Mouse (Mus musculus) thymus, adult 2 months (tissue): ENCODE results near the gene Slc51b. TPM values are rescaled to one million over a fixed set of nuclear protein-coding genes. Genes with fewer than 3 reads are reported as not detected.
A peak's percentile ranks its signal among the peaks of the same experiment; 100 is the strongest.

Experiments
- DNase-seq: peaks from one replicate; pipeline ENCODE4 v3.0.0; 2021
- H3K27ac ChIP-seq: fragments of 200-500 bp; 2 replicates; pipeline ENCODE4 v1.5.1; 2012; ENCODE audit warnings: low read length, control low read depth; ENCODE audit not compliant: control insufficient read depth, insufficient read depth
- H3K27me3 ChIP-seq: fragments of 200-500 bp; 2 replicates; pipeline ENCODE4 v1.6.1; 2012; ENCODE audit warnings: mild to moderate bottlenecking, low read length, moderate library complexity, mixed read lengths; ENCODE audit not compliant: control insufficient read depth, insufficient read depth
- H3K36me3 ChIP-seq: fragments of 200-500 bp; 2 replicates; pipeline ENCODE4 v1.6.1; 2012; ENCODE audit warnings: mild to moderate bottlenecking, low read length, moderate library complexity; ENCODE audit not compliant: control insufficient read depth, insufficient read depth
- H3K4me1 ChIP-seq: fragments of 200-500 bp; replicated peaks from 2 replicates; pipeline ENCODE4 v1.6.1; 2012; ENCODE audit warnings: low read length; ENCODE audit not compliant: control insufficient read depth, insufficient read depth
- H3K4me3 ChIP-seq: fragments of 200-500 bp; 2 replicates; pipeline ENCODE4 v1.5.1; 2012; ENCODE audit warnings: mild to moderate bottlenecking, low read length, control low read depth, moderate library complexity; ENCODE audit not compliant: control insufficient read depth, insufficient read depth
- CTCF ChIP-seq: fragments of 200-500 bp; IDR thresholded peaks from 2 replicates; pipeline ENCODE4 v1.5.1; 2012; ENCODE audit warnings: mild to moderate bottlenecking, control low read depth, low read length, moderate library complexity, borderline replicate concordance; ENCODE audit not compliant: control insufficient read depth, poor library complexity, insufficient read depth; ENCODE audit errors: extremely low read depth
- POLR2A ChIP-seq: fragments of 200-500 bp; IDR thresholded peaks from 2 replicates; pipeline ENCODE4 v1.6.1; 2012; ENCODE audit warnings: mild to moderate bottlenecking, low read length, control low read depth, moderate library complexity; ENCODE audit not compliant: control insufficient read depth, poor library complexity, insufficient read depth; ENCODE audit errors: extremely low read depth
- WGBS: fragments of 180-500 bp; shearing (Covaris S2); methylation state at CpG from one replicate; pipeline ENCODE4 v1.1.7; 2018; 5-methylcytosine and 5-hydroxymethylcytosine counted together
- polyA plus RNA-seq: library from polyadenylated mRNA; depleted of rRNA; stranded (reverse); fragments of >200 nt; gene quantifications from 2 replicates; pipeline ENCODE4 v1.2.3, GENCODE M21; 2012

The Slc51b gene
- polyA plus RNA-seq, 1 experiment, result 0.22 TPM

- WGBS, result 29% methylated on average over 6 of the region's 6 CpGs
- H3K27ac ChIP-seq, result no peak overlapping the region
- peaks cover 8% of the 10 kb centered on the region for H3K4me1 ChIP-seq
- peak; percentile 63; the same call in 1 of the 2 replicates for TF ChIP-seq CTCF
- no peak for TF ChIP-seq POLR2A
- H3K4me3 ChIP-seq, result no peak overlapping the region
- no peaks in the 10 kb centered on the region for H3K36me3 ChIP-seq
- no peaks in the 10 kb centered on the region; the same call in 1 of the 2 replicates for H3K27me3 ChIP-seq
- peak; percentile 57 for DNase-seq
These were observed 30.0 kb downstream of the Slc51b start for GRCm38 (mm10) chr9:65392638-65393364.

- Histone ChIP-seq H3K27me3 (no peaks in the 10 kb centered on the region; the same call in 1 of the 2 replicates), H3K36me3 (no peaks in the 10 kb centered on the region), H3K4me1 (peaks cover 8% of the 10 kb centered on the region), H3K4me3 (peak within 1 kb of the TSS; percentile 23), H3K27ac (no peak within 1 kb of the TSS)
- DNase-seq, result no peak
- TF ChIP-seq CTCF, result no peak
- no peak for TF ChIP-seq POLR2A
- 44% methylated on average over 8 of the region's 8 CpGs for WGBS
These were observed 31.2 kb downstream of the Slc51b start, which contains the start of gene Kbtbd13 for GRCm38 (mm10) chr9:65391613-65391964. Gene Kbtbd13 (minus strand): TSS chr9:65391652.

- Histone ChIP-seq H3K36me3 (no peaks in the 10 kb centered on the region), H3K4me1 (peaks cover 8% of the 10 kb centered on the region), H3K4me3 (peak overlapping the region; percentile 23), H3K27me3 (no peaks in the 10 kb centered on the region; the same call in 1 of the 2 replicates), H3K27ac (no peak overlapping the region)
- 14% methylated on average over 96 of the region's 96 CpGs for WGBS
- DNase-seq, result no peak
- TF ChIP-seq POLR2A, result no peak
- no peak for TF ChIP-seq CTCF
These were observed 31.8 kb downstream of the Slc51b start for GRCm38 (mm10) chr9:65390752-65391612.

DNA sequence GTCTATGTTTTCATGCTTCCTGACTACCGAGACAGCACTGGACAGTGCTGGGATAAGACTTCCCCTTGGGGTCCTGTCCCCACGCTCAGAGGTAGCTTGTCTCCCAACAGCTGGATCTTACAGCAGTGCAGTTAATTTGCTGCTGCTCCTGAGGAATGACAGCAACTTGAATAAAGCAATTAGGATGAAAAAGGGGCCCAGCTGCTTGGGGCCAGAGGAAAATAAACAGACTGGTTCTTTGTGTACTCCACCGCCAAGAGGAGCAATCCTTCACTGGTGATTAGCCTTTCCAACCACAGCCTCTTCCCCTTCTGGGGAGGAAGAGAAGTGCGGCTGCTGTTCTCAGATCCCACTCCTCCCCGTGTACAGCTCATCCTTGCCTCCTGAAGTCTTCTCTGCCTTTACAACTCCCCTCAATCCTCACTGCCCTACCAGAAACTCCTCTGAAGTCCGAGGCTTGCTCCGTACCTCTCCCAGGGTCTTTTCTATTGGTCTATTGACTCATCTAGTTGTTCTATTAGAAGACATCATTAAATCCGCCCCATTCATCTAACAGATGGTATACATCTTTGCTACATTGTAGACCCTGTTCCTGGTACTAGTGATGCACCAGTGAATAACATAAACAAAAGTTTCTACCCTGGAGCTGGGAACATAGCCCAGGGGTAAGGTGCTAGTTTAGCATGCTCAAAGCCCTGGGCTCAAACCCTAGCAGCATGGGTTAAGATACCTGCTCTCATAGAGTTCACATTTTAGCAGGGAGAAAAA is 36.2 kb downstream of the Slc51b start:
- no peak overlapping the region for H3K4me3 ChIP-seq
- H3K27ac ChIP-seq, result no peak overlapping the region
- no peaks in the 10 kb centered on the region for H3K36me3 ChIP-seq
- 65% methylated on average over 8 of the region's 8 CpGs for WGBS
- H3K27me3 ChIP-seq, result no peaks in the 10 kb centered on the region; the same call in 1 of the 2 replicates
- H3K4me1 ChIP-seq, result peaks cover 12% of the 10 kb centered on the region
- no peak for DNase-seq
- TF ChIP-seq POLR2A (no peak), CTCF (no peak)

- no peak for DNase-seq
- Histone ChIP-seq H3K27me3 (no peaks in the 10 kb centered on the region), H3K4me3 (no peak overlapping the region), H3K4me1 (0 out of 2 replicates have a peak, but pooled peaks cover 4% of the 10 kb centered on the region), H3K36me3 (no peaks in the 10 kb centered on the region), H3K27ac (no peak overlapping the region)
- TF ChIP-seq POLR2A (no peak), CTCF (no peak)
- 85% methylated on average over 3 of the region's 3 CpGs for WGBS
These were observed 38.5 kb downstream of the Slc51b start for GRCm38 (mm10) chr9:65384276-65384675.

GRCm38 (mm10) chr9:65382751-65383097 is 40.0 kb downstream of the Slc51b start:
- H3K36me3 ChIP-seq, result no peaks in the 10 kb centered on the region
- H3K4me3 ChIP-seq, result no peak overlapping the region
- no peak for TF ChIP-seq POLR2A
- TF ChIP-seq CTCF, result no peak
- WGBS, result 87% methylated on average over 3 of the region's 3 CpGs
- no peak overlapping the region for H3K27ac ChIP-seq
- no peaks in the 10 kb centered on the region for H3K27me3 ChIP-seq
- H3K4me1 ChIP-seq, result 0 out of 2 replicates have a peak, but pooled peaks cover 4% of the 10 kb centered on the region
- no peak for DNase-seq
